Mouse (Mus musculus) heart, postnatal 0 days (tissue): ENCODE results near the gene S100a7a.

Experiments
- CTCF ChIP-seq: IDR thresholded peaks from 2 replicates; pipeline ENCODE4 v1.5.1; 2016; ENCODE audit warnings: antibody characterized with exemption, control low read depth, low read depth
- EP300 ChIP-seq: IDR thresholded peaks from 2 replicates; pipeline ENCODE4 v1.6.1; 2016; ENCODE audit warnings: antibody characterized with exemption, low read depth

DNA sequence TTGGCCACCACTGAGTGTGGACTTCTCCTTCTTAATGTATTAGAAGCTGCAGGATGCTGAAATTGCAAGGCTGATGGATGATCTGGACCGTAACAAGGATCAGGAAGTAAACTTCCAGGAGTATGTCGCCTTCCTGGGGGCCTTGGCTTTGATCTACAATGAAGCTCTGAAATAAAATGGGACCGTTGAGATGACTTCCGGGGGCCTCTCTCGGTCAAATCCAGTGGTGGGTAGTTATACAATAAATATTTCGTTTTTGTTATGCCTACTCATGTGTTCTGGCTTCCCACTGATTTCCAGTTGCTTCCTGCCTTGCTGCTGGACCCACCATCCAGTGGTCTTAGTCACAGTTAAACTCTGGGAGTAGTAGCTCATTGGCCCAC, 39.7 kb upstream of the S100a7a start:
- TF ChIP-seq EP300 (no peak), CTCF (no peak)
